8 mouse cellular contexts compared by ENCODE assay signal in the genomic region with DNA sequence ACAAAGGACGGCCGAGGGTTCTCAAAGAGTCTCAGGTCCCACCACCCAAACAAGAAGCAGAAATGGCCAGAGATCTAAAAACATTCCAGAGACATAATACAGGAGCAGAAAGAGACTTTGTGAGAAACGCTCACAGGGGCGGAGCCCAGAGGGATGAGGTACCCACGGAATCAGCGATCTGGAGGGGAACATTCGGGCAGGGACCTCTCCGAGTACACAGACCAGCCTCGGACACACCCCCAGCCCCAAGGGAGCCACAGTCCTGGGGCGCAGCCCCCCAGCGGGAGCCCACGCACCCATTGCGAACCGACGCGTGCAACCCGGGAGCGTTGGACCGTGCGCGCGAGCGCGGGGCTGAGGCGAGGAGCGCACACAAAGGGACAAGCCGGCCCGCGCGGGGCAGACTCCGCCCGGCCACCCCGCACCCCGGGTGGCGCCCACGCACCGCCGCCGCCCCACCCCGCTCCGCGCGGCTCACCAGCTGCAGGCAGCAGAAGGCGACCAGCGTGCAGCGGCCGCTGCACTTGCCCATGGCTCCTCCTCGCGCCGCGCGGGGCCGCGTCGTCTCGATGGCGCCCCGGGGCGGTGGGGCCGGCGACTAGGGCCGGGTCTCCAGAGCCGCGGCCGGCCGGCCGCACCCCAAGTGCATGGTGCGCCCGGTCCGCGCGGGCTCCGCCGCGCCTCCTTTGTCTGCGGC. TPM values are rescaled to one million over a fixed set of nuclear protein-coding genes. Genes with fewer than 3 reads are reported as not detected.
A peak's percentile ranks its signal among the peaks of the same experiment; 100 is the strongest.
DNase-seq lines count a peak whose midpoint lies in the region; ATAC-seq and TF ChIP-seq lines count a peak whose summit lies in the region.

No protein-coding gene starts in this region.

- no peak for TF ChIP-seq CTCF in liver, adult 2 months (IDR thresholded peaks at IDR 0.05; ENCODE audit: low read depth, low read length)

- peaks cover 4% of the 10 kb centered on the region for H3K27me3 ChIP-seq in liver, adult 2 months (ENCODE audit: control insufficient read depth, insufficient read depth, low read length)
- H3K27me3 ChIP-seq in embryonic facial prominence, embryonic 12.5 days: no peaks in the 10 kb centered on the region
- H3K27me3 ChIP-seq in intestine, embryonic 14.5 days (replicated peaks; ENCODE audit: control insufficient read depth, insufficient read depth, low read length): no peaks in the 10 kb centered on the region
- H3K27me3 ChIP-seq in midbrain, embryonic 15.5 days (replicated peaks): no peaks in the 10 kb centered on the region

- intact Hi-C loops in left cerebral cortex, postnatal 25 days (cut with DNase I): no loop called here

- H3K9ac ChIP-seq in liver, adult 2 months (ENCODE audit: low read depth, low read length): peak overlapping the region; percentile 45
- peak overlapping the region; percentile 89 for H3K9ac ChIP-seq in embryonic facial prominence, embryonic 12.5 days
- peak overlapping the region; percentile 73 for H3K9ac ChIP-seq in intestine, embryonic 14.5 days (ENCODE audit: low read length)
- peak overlapping the region; percentile 93 for H3K9ac ChIP-seq in midbrain, embryonic 15.5 days

- no peaks in the 10 kb centered on the region for H3K36me3 ChIP-seq in liver, adult 2 months (ENCODE audit: control insufficient read depth, insufficient read depth, low read length)
- H3K36me3 ChIP-seq in embryonic facial prominence, embryonic 12.5 days: no peaks in the 10 kb centered on the region
- no peaks in the 10 kb centered on the region for H3K36me3 ChIP-seq in intestine, embryonic 14.5 days (ENCODE audit: control insufficient read depth, insufficient read depth, low read length)
- H3K36me3 ChIP-seq in midbrain, embryonic 15.5 days (replicated peaks): no peaks in the 10 kb centered on the region

- H3K4me1 ChIP-seq in liver, adult 2 months (ENCODE audit: control insufficient read depth, insufficient read depth, low read length): no peaks in the 10 kb centered on the region; the same call in 1 of the 2 replicates
- H3K4me1 ChIP-seq in embryonic facial prominence, embryonic 12.5 days: peaks cover 23% of the 10 kb centered on the region
- peaks cover 7% of the 10 kb centered on the region for H3K4me1 ChIP-seq in intestine, embryonic 14.5 days (replicated peaks; ENCODE audit: control insufficient read depth, insufficient read depth, low read length)
- H3K4me1 ChIP-seq in midbrain, embryonic 15.5 days: peaks cover 46% of the 10 kb centered on the region

- WGBS in liver, adult 2 months: 2% methylated on average over 76 of the region's 76 CpGs
- under 1% methylated on average over 74 of the region's 76 CpGs for WGBS in embryonic facial prominence, embryonic 12.5 days
- under 1% methylated on average over 48 of the region's 76 CpGs for WGBS in intestine, embryonic 14.5 days
- WGBS in midbrain, embryonic 15.5 days: under 1% methylated on average over 58 of the region's 76 CpGs

- H3K9me3 ChIP-seq in embryonic facial prominence, embryonic 12.5 days: no peaks in the 10 kb centered on the region
- H3K9me3 ChIP-seq in intestine, embryonic 14.5 days (ENCODE audit: control insufficient read depth, low read length): no peaks in the 10 kb centered on the region
- H3K9me3 ChIP-seq in midbrain, embryonic 15.5 days: no peaks in the 10 kb centered on the region

- ATAC-seq in embryonic facial prominence, embryonic 12.5 days (ENCODE audit: insufficient number of reproducible peaks, insufficient read depth, low FRiP score, low TSS enrichment): peak; percentile 31
- ATAC-seq in intestine, embryonic 14.5 days (replicated peaks; ENCODE audit: low FRiP score, low TSS enrichment, low read depth): peak; percentile 67
- ATAC-seq in midbrain, embryonic 15.5 days (replicated peaks): peak; percentile 72
- ATAC-seq in erythroid progenitor cell, adult 5-6 weeks (replicated peaks; ENCODE audit: low FRiP score, poor library complexity, severe bottlenecking): no peak

- no peak overlapping the region for H3K27ac ChIP-seq in liver, adult 2 months (replicated peaks; ENCODE audit: insufficient read depth, low read depth, low read length)
- peak overlapping the region; percentile 69 for H3K27ac ChIP-seq in embryonic facial prominence, embryonic 12.5 days
- peak overlapping the region; percentile 33; the same call in 1 of the 2 replicates for H3K27ac ChIP-seq in intestine, embryonic 14.5 days (ENCODE audit: low read depth)
- peak overlapping the region; percentile 90 for H3K27ac ChIP-seq in midbrain, embryonic 15.5 days

- H3K4me2 ChIP-seq in embryonic facial prominence, embryonic 12.5 days (replicated peaks): peak overlapping the region; percentile 91
- H3K4me2 ChIP-seq in intestine, embryonic 14.5 days (ENCODE audit: low read length): peak overlapping the region; percentile 94
- H3K4me2 ChIP-seq in midbrain, embryonic 15.5 days: peak overlapping the region; percentile 88

- H3K4me3 ChIP-seq in liver, adult 2 months (ENCODE audit: insufficient read depth, low read depth, low read length): peak overlapping the region; percentile 18; the same call in 1 of the 2 replicates
- H3K4me3 ChIP-seq in embryonic facial prominence, embryonic 12.5 days: peak overlapping the region; percentile 90
- peak overlapping the region; percentile 65 for H3K4me3 ChIP-seq in intestine, embryonic 14.5 days (ENCODE audit: low read depth, low read length)
- peak overlapping the region; percentile 78 for H3K4me3 ChIP-seq in midbrain, embryonic 15.5 days

- DNase-seq in liver, adult 2 months (ENCODE audit: extremely low read depth, low read depth, low spot score): no peak
- no peak for DNase-seq in liver
- DNase-seq in adrenal gland, postnatal 14 days: peak; percentile 35
- DNase-seq in intestine, embryonic 14.5 days (ENCODE audit: low spot score): peak; percentile 73
- DNase-seq in left cerebral cortex, postnatal 25 days (ENCODE audit: low spot score in 2 of 2): no peak

- H3K79me2 ChIP-seq in liver, adult 2 months (ENCODE audit: control insufficient read depth, insufficient read depth, low read length): no peaks in the 10 kb centered on the region

- no peak for TF ChIP-seq POLR2A in liver, adult 2 months (IDR thresholded peaks at IDR 0.05; ENCODE audit: extremely low read depth, insufficient read depth, low read length)

RNA-seq across cellular contexts. Expression of a gene that starts 0.5 kb away (rescaled TPM):
- 0.28 TPM in 1 of 2 replicates, not detected in the other for total RNA-seq in liver, adult 2 months (2014; rRNA removed)
- 0.22 and 0.51 TPM in 2 replicates for polyA plus RNA-seq in liver, adult 2 months (2012; rRNA removed)
- total RNA-seq in adrenal gland, postnatal 14 days (2021): 6.6 and 7.4 TPM in 2 replicates
- 4.4 and 5.8 TPM in 2 replicates for polyA plus RNA-seq in embryonic facial prominence, embryonic 12.5 days (2016; fragmentation: Nextera tagmentation; extraction: Ambion mirVana)
- polyA plus RNA-seq in intestine, embryonic 14.5 days (2014; fragmentation: Nextera tagmentation; extraction: Ambion mirVana): 2.5 and 3.1 TPM in 2 replicates
- 12.8 and 13.6 TPM in 2 replicates for polyA plus RNA-seq in midbrain, embryonic 15.5 days (2015; fragmentation: Nextera tagmentation; extraction: Ambion mirVana)
- total RNA-seq in erythroid progenitor cell, adult 5-6 weeks (2015; ENCODE audit: low replicate concordance): not detected in 2 replicates
- not detected in 2 replicates for total RNA-seq in erythroid progenitor cell, adult 5-6 weeks (2017; ENCODE audit: low replicate concordance)
- 10 to 100 TPM; 30.1 to 32.8 TPM for total RNA-seq in left cerebral cortex, postnatal 25 days (2021)

Comparison
In these comparisons a context has a peak if more than half of its experiments do, and no peak if none do; other contexts are left out.
1. DNase-seq: peak in adrenal gland, postnatal 14 days (single experiment) and intestine, embryonic 14.5 days (single experiment); none in liver, adult 2 months (single experiment), liver (single experiment) and left cerebral cortex, postnatal 25 days (0 of 2).
2. H3K4me3 ChIP-seq: peak in every context shown above with its lines; median percentile 90 in embryonic facial prominence, embryonic 12.5 days; 78 in midbrain, embryonic 15.5 days; 65 in intestine, embryonic 14.5 days; 18 in liver, adult 2 months.
3. Peak in every context shown above with its lines, with median percentiles within 50 percentile points of each other: H3K9ac ChIP-seq and H3K4me2 ChIP-seq.